Mouse (Mus musculus): ENCODE data around the gene Itga4.

Itga4 gene

GRCm38 (mm10) chr2:79255192-79256000 is at the start of gene Itga4:
Gene Itga4, plus strand, starts transcription at chr2:79255426.
- under 1% methylated on average over 41 of the region's 41 CpGs for WGBS

- WGBS, result 85% methylated on average over 4 of the region's 4 CpGs
These were observed 49.0 kb upstream of the Itga4 start for GRCm38 (mm10) chr2:79206191-79206755.

GRCm38 (mm10) chr2:79215479-79215878 is 39.7 kb upstream of the Itga4 start:
- 92% methylated on average over 3 of the region's 3 CpGs for WGBS

GRCm38 (mm10) chr2:79224714-79225426 is 30.4 kb upstream of the Itga4 start:
- 40% methylated on average over 3 of the region's 3 CpGs for WGBS

GRCm38 (mm10) chr2:79227805-79228241 is 27.4 kb upstream of the Itga4 start:
- 81% methylated on average over 4 of the region's 4 CpGs for WGBS

- WGBS, result 88% methylated on average over 4 of the region's 4 CpGs
These were observed 23.9 kb upstream of the Itga4 start for GRCm38 (mm10) chr2:79231056-79231949.

GRCm38 (mm10) chr2:79235767-79236487 is 19.3 kb upstream of the Itga4 start:
- 92% methylated on average over 8 of the region's 8 CpGs for WGBS

- WGBS, result 89% methylated on average over 6 of the region's 6 CpGs
These were observed 18.0 kb upstream of the Itga4 start for GRCm38 (mm10) chr2:79237216-79237615.

GRCm38 (mm10) chr2:79244276-79244675 is 10.9 kb upstream of the Itga4 start:
- 91% methylated on average over 5 of the region's 5 CpGs for WGBS

GRCm38 (mm10) chr2:79244743-79245142 is 10.5 kb upstream of the Itga4 start:
- WGBS, result 97% methylated on average over 1 of the region's 1 CpGs

- 71% methylated on average over 5 of the region's 5 CpGs for WGBS
These were observed 6.9 kb upstream of the Itga4 start for GRCm38 (mm10) chr2:79248283-79248682.

- WGBS, result 48% methylated on average over 1 of the region's 1 CpGs
These were observed 4.7 kb upstream of the Itga4 start for GRCm38 (mm10) chr2:79250510-79250909.

GRCm38 (mm10) chr2:79253754-79254197 is 1.4 kb upstream of the Itga4 start:
- WGBS, result 63% methylated on average over 8 of the region's 8 CpGs

- WGBS, result 51% methylated on average over 3 of the region's 3 CpGs
These were observed 536 bp upstream of the Itga4 start for GRCm38 (mm10) chr2:79254588-79255191.

- 15% methylated on average over 7 of the region's 7 CpGs for WGBS
These were observed 744 bp downstream of the Itga4 start for GRCm38 (mm10) chr2:79256001-79256339.

GRCm38 (mm10) chr2:79256376-79256775 is 1.1 kb downstream of the Itga4 start:
- WGBS, result 65% methylated on average over 1 of the region's 1 CpGs

GRCm38 (mm10) chr2:79256880-79257279 is 1.7 kb downstream of the Itga4 start:
- 66% methylated on average over 4 of the region's 4 CpGs for WGBS

GRCm38 (mm10) chr2:79257411-79257810 is 2.2 kb downstream of the Itga4 start:
- 76% methylated on average over 4 of the region's 4 CpGs for WGBS

- 71% methylated on average over 4 of the region's 4 CpGs for WGBS
These were observed 4.1 kb downstream of the Itga4 start for GRCm38 (mm10) chr2:79259326-79259725.

GRCm38 (mm10) chr2:79265665-79266064 is 10.4 kb downstream of the Itga4 start:
- 46% methylated on average over 4 of the region's 4 CpGs for WGBS
